Mouse (Mus musculus): ENCODE results near the gene Nlrc5. TPM values are rescaled to one million over a fixed set of nuclear protein-coding genes. Genes with fewer than 3 reads are reported as not detected.

The Nlrc5 gene
- polyA plus RNA-seq, 1 experiment from 2014 or later: 0.31 TPM

DNA sequence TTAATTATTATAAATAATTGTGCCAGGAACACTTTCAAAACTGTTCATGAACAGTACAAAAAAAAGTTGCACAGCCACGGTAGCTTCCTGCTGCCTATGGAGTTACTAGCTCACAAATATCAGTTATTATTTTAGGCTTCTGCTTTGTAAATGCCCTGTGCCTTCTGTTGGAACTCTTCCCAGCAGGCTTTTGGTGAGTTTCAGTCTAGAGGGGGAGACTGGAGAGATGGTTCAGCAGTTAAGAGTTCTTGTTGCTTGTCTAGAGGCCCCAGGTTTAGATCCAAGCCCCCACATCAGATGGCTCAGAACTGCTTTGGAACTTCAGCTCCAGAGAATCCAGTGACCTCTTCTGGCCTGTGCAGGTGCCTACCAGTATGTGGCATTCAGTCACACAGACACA lies 37.1 kb downstream of the Nlrc5 start:
- Histone ChIP-seq H3K27ac (ENCODE audit: low read depth, low read length) (no peak overlapping the region), H3K27me3 (replicated peaks; ENCODE audit: control insufficient read depth, insufficient read depth, low read length) (no peaks in the 10 kb centered on the region), H3K4me1 (ENCODE audit: control insufficient read depth, insufficient read depth, low read depth, low read length) (no peaks in the 10 kb centered on the region), H3K36me3 (ENCODE audit: control insufficient read depth, insufficient read depth, low read length) (no peaks in the 10 kb centered on the region), H3K9ac (ENCODE audit: low read depth, low read length) (no peak overlapping the region), H3K4me2 (ENCODE audit: low read length) (no peak overlapping the region), H3K4me3 (ENCODE audit: low read length) (no peak overlapping the region), H3K9me3 (ENCODE audit: control insufficient read depth, low read length) (no peaks in the 10 kb centered on the region)
- 87% methylated on average over 1 of the region's 1 CpGs for WGBS
- ATAC-seq: no peak

DNA sequence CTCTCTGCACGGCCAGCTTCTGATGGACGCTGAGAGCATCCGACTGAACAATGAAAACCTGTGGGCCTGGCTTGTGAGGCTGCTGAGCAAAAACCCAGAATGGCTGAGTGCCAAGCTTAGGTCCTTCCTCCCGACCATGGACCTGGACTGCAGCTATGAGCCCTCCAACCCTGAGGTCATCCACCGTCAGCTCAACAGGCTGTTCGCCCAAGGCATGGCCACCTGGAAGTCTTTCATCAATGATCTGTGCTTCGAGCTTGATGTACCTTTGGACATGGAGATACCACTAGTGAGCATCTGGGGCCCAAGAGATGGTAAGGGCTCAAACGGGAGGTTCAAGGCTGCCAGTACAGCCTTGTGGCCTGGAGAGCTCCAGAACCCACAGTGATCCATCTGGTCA lies 38.6 kb downstream of the Nlrc5 start:
- Histone ChIP-seq H3K4me3 (ENCODE audit: low read length) (no peak overlapping the region), H3K27ac (ENCODE audit: low read depth, low read length) (no peak overlapping the region), H3K27me3 (replicated peaks; ENCODE audit: control insufficient read depth, insufficient read depth, low read length) (no peaks in the 10 kb centered on the region), H3K4me1 (ENCODE audit: control insufficient read depth, insufficient read depth, low read depth, low read length) (no peaks in the 10 kb centered on the region), H3K9ac (ENCODE audit: low read depth, low read length) (no peak overlapping the region), H3K36me3 (ENCODE audit: control insufficient read depth, insufficient read depth, low read length) (no peaks in the 10 kb centered on the region), H3K9me3 (ENCODE audit: control insufficient read depth, low read length) (no peaks in the 10 kb centered on the region), H3K4me2 (ENCODE audit: low read length) (no peak overlapping the region)
- 85% methylated on average over 8 of the region's 8 CpGs for WGBS
- no peak for ATAC-seq

DNA sequence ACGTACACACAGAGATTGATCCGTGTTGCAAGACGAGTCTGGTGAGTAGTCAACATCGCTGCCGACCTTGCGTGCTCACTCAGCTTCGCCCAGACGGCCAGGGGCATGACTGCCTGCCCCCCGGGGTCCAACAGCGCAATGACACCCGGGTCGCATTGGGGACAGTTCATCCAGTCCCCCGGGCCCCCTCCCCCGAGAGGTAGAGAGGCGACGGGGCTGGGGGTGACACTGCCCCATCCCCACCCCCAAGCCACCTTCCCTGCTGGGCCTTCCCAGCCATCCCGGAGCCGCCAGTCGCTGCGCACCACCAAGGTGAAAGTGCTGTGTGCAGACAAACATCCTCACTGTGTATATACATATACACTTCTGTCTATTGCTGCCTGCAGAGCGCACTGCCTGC lies 39.3 kb downstream of the Nlrc5 start:
- no peak overlapping the region for H3K9ac ChIP-seq (ENCODE audit: low read depth, low read length)
- H3K36me3 ChIP-seq (ENCODE audit: control insufficient read depth, insufficient read depth, low read length): no peaks in the 10 kb centered on the region
- no peaks in the 10 kb centered on the region for H3K4me1 ChIP-seq (ENCODE audit: control insufficient read depth, insufficient read depth, low read depth, low read length)
- no peak overlapping the region for H3K4me3 ChIP-seq (ENCODE audit: low read length)
- 78% methylated on average over 21 of the region's 21 CpGs for WGBS
- no peaks in the 10 kb centered on the region for H3K27me3 ChIP-seq (replicated peaks; ENCODE audit: control insufficient read depth, insufficient read depth, low read length)
- H3K27ac ChIP-seq (ENCODE audit: low read depth, low read length): no peak overlapping the region
- H3K9me3 ChIP-seq (ENCODE audit: control insufficient read depth, low read length): no peaks in the 10 kb centered on the region
- ATAC-seq: no peak
- H3K4me2 ChIP-seq (ENCODE audit: low read length): no peak overlapping the region

DNA sequence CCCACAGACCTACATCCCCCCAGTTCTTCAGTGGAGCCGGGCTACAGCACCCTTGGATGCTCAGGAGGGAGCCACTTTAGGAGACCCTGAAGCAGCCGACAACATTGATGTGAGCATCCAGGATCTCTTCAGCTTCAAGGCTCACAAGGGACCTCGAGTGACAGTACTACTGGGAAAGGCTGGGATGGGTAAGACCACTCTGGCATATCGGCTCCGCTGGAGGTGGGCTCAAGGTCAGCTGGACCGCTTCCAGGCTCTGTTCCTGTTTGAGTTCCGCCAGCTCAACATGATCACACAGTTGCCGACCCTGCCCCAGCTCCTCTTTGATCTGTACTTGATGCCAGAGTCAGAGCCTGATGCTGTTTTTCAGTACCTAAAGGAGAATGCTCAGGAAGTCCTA lies 41.6 kb downstream of the Nlrc5 start:
- no peaks in the 10 kb centered on the region for H3K27me3 ChIP-seq (replicated peaks; ENCODE audit: control insufficient read depth, insufficient read depth, low read length)
- H3K4me1 ChIP-seq (ENCODE audit: control insufficient read depth, insufficient read depth, low read depth, low read length): no peaks in the 10 kb centered on the region
- 79% methylated on average over 8 of the region's 8 CpGs for WGBS
- H3K36me3 ChIP-seq (ENCODE audit: control insufficient read depth, insufficient read depth, low read length): no peaks in the 10 kb centered on the region
- no peak overlapping the region for H3K4me2 ChIP-seq (ENCODE audit: low read length)
- H3K9ac ChIP-seq (ENCODE audit: low read depth, low read length): no peak overlapping the region
- H3K9me3 ChIP-seq (ENCODE audit: control insufficient read depth, low read length): no peaks in the 10 kb centered on the region
- H3K4me3 ChIP-seq (ENCODE audit: low read length): no peak overlapping the region
- no peak for ATAC-seq
- H3K27ac ChIP-seq (ENCODE audit: low read depth, low read length): no peak overlapping the region

DNA sequence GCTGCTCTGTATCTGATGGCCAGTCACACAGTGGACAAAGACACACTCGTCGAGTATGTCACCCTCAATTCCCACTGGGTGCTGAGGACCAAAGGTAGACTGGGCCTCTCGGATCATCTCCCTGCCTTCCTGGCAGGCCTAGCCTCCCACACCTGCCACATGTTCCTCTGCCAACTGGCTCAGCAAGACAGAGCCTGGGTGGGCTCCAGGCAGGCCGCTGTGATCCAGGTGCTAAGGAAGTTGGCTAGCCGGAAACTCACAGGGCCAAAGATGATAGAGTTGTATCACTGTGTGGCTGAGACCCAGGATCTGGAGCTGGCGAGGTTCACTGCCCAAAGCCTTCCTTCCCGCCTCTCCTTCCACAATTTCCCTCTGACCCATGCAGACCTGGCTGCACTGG lies 42.7 kb downstream of the Nlrc5 start:
- ATAC-seq: no peak
- Histone ChIP-seq H3K9ac (ENCODE audit: low read depth, low read length) (no peak overlapping the region), H3K9me3 (ENCODE audit: control insufficient read depth, low read length) (no peaks in the 10 kb centered on the region), H3K36me3 (ENCODE audit: control insufficient read depth, insufficient read depth, low read length) (no peaks in the 10 kb centered on the region), H3K27me3 (replicated peaks; ENCODE audit: control insufficient read depth, insufficient read depth, low read length) (no peaks in the 10 kb centered on the region), H3K4me2 (ENCODE audit: low read length) (no peak overlapping the region), H3K27ac (ENCODE audit: low read depth, low read length) (no peak overlapping the region), H3K4me1 (ENCODE audit: control insufficient read depth, insufficient read depth, low read depth, low read length) (no peaks in the 10 kb centered on the region), H3K4me3 (ENCODE audit: low read length) (no peak overlapping the region)
- WGBS: 78% methylated on average over 7 of the region's 7 CpGs

DNA sequence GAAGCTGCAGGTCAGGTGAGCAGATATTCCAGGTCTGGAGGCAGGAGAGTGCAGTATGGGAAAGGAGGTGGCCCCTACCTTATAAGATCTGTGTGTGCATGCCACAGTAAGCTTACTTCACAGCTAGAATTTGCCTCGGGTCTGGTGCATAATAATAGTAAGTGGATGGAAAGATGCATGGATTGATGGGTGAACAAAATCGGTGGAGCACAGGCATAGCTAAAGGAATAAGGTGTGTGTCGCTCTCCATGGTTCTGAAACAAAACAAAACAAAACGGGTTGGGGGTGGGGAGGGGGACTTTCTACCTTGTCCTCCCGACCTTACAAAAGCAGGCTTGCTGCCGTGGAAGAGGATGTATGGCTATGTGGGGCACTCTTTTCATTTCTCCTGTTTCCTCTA lies 47.9 kb downstream of the Nlrc5 start:
- no peak for ATAC-seq
- H3K9me3 ChIP-seq (ENCODE audit: control insufficient read depth, low read length): no peaks in the 10 kb centered on the region
- no peaks in the 10 kb centered on the region for H3K27me3 ChIP-seq (replicated peaks; ENCODE audit: control insufficient read depth, insufficient read depth, low read length)
- H3K4me2 ChIP-seq (ENCODE audit: low read length): no peak overlapping the region
- no peak overlapping the region for H3K27ac ChIP-seq (ENCODE audit: low read depth, low read length)
- H3K4me1 ChIP-seq (ENCODE audit: control insufficient read depth, insufficient read depth, low read depth, low read length): no peaks in the 10 kb centered on the region
- H3K4me3 ChIP-seq (ENCODE audit: low read length): no peak overlapping the region
- no peaks in the 10 kb centered on the region for H3K36me3 ChIP-seq (ENCODE audit: control insufficient read depth, insufficient read depth, low read length)
- WGBS: 12% methylated on average over 6 of the region's 6 CpGs
- no peak overlapping the region for H3K9ac ChIP-seq (ENCODE audit: low read depth, low read length)

DNA sequence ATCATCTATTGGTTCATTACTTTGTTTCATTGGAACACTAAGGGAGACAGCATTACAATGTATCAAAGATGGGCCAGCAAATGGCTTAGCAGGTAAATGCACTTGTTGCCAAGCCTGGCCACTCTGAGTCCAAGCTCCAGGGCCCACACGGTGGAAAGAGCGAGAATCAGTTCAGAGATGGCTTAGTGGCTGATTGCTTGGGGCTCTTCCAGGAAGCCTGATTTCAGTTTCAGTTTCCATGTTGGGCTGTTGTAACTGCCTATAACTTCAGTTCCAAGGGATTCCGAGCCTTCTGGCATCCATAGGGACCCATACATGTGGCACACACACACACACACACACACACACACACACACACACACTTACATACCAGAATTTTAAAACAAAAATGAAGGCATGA lies 51.1 kb downstream of the Nlrc5 start:
- H3K36me3 ChIP-seq (ENCODE audit: control insufficient read depth, insufficient read depth, low read length): no peaks in the 10 kb centered on the region
- no peaks in the 10 kb centered on the region for H3K27me3 ChIP-seq (replicated peaks; ENCODE audit: control insufficient read depth, insufficient read depth, low read length)
- no peak overlapping the region for H3K4me2 ChIP-seq (ENCODE audit: low read length)

DNA sequence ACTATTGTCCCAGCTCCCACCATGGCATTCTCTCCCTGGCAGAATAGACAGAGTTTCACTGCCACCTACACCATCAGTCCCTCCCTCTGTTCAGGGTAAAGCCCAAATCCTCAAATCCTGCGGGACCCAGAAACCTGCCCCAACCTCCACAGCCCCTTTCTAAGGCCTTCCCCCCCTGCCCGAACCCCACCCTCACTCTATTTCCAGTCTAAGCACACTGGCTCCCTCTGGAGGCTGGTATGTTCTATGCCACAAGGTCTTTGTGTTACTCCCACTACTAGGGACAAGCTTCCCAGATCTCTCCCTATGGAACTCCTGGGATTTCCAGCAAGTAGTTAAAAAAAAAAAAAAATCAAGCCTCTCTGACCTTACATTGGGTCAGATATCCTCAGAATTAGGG lies 51.7 kb downstream of the Nlrc5 start:
- H3K27me3 ChIP-seq (replicated peaks; ENCODE audit: control insufficient read depth, insufficient read depth, low read length): no peaks in the 10 kb centered on the region
- no peak overlapping the region for H3K4me2 ChIP-seq (ENCODE audit: low read length)
- no peak overlapping the region for H3K4me3 ChIP-seq (ENCODE audit: low read length)
- H3K27ac ChIP-seq (ENCODE audit: low read depth, low read length): no peak overlapping the region
- no peaks in the 10 kb centered on the region for H3K9me3 ChIP-seq (ENCODE audit: control insufficient read depth, low read length)
- no peaks in the 10 kb centered on the region for H3K36me3 ChIP-seq (ENCODE audit: control insufficient read depth, insufficient read depth, low read length)
- ATAC-seq: no peak
- 37% methylated on average over 2 of the region's 2 CpGs for WGBS
- H3K9ac ChIP-seq (ENCODE audit: low read depth, low read length): no peak overlapping the region
- no peaks in the 10 kb centered on the region for H3K4me1 ChIP-seq (ENCODE audit: control insufficient read depth, insufficient read depth, low read depth, low read length)

More for the DNA sequence above, 51.1 kb downstream of the Nlrc5 start:
- Histone ChIP-seq H3K4me3 (ENCODE audit: low read length) (no peak overlapping the region), H3K27ac (ENCODE audit: low read depth, low read length) (no peak overlapping the region), H3K9me3 (ENCODE audit: control insufficient read depth, low read length) (no peaks in the 10 kb centered on the region), H3K4me1 (ENCODE audit: control insufficient read depth, insufficient read depth, low read depth, low read length) (no peaks in the 10 kb centered on the region), H3K9ac (ENCODE audit: low read depth, low read length) (no peak overlapping the region)
- WGBS: 87% methylated on average over 3 of the region's 3 CpGs
- no peak for ATAC-seq

DNA sequence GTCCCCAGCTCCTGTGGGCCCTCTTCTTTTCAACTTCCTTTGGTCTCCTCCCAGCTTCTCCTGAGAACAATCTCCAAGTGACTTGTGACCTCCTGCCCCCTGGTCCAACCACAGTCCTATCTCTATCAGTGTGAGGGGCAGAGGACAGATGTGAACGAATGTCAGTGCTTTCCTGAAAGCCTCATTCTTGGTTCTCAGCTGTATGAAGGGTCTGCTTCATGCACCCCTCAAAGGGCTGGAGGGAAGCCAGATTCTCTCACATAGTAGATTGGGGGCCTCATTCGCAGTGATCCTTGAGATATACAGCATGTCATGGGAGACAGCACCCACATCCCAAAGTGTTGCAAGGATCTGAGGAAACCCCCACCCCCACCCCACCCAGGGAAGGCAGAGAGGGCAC lies 53.9 kb downstream of the Nlrc5 start:
- Histone ChIP-seq H3K4me2 (ENCODE audit: low read length) (no peak overlapping the region), H3K9ac (ENCODE audit: low read depth, low read length) (no peak overlapping the region), H3K27me3 (replicated peaks; ENCODE audit: control insufficient read depth, insufficient read depth, low read length) (no peaks in the 10 kb centered on the region), H3K36me3 (ENCODE audit: control insufficient read depth, insufficient read depth, low read length) (no peaks in the 10 kb centered on the region), H3K9me3 (ENCODE audit: control insufficient read depth, low read length) (no peaks in the 10 kb centered on the region), H3K27ac (ENCODE audit: low read depth, low read length) (no peak overlapping the region), H3K4me3 (ENCODE audit: low read length) (no peak overlapping the region), H3K4me1 (ENCODE audit: control insufficient read depth, insufficient read depth, low read depth, low read length) (peaks cover 6% of the 10 kb centered on the region)
- ATAC-seq: no peak
- 60% methylated on average over 2 of the region's 2 CpGs for WGBS

DNA sequence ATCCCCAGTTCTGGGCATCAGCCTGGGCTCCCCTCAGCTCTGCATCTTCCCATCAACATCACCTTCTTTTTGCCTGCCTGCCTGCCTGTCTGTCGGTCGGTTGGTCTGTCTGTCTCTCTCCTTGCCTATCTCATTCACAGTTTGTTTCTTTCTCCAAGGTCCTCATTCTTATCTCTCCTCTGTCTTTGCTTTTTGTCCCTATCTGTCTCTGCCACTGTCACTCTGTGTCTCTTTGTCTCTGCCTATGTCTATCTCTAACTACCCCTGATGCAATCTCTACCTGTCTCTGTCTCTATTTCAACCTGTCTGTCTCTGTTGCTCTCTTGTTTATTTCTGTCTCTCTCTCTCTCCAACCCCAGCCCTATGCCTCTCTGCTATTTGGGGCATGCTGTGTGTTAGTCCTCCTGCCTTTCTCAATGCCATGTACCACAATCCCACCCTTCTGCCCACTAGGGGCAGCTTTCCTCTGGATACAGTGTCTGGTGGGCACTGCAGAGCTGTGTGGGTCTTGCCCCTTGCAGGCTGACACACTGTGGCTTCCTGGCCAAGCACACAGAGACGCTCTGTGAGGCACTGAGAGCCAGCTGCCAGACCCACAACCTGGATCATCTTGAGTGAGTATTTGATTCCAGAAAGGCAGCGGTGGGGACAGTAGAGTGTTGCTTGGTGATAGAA lies 55.8 kb downstream of the Nlrc5 start:
- no peak overlapping the region for H3K4me2 ChIP-seq (ENCODE audit: low read length)
- no peak overlapping the region for H3K9ac ChIP-seq (ENCODE audit: low read depth, low read length)
- H3K27ac ChIP-seq (ENCODE audit: low read depth, low read length): no peak overlapping the region
- no peak for ATAC-seq
- H3K27me3 ChIP-seq (replicated peaks; ENCODE audit: control insufficient read depth, insufficient read depth, low read length): no peaks in the 10 kb centered on the region
- no peaks in the 10 kb centered on the region for H3K36me3 ChIP-seq (ENCODE audit: control insufficient read depth, insufficient read depth, low read length)
- no peak overlapping the region for H3K4me3 ChIP-seq (ENCODE audit: low read length)
- 79% methylated on average over 4 of the region's 4 CpGs for WGBS
- H3K4me1 ChIP-seq (ENCODE audit: control insufficient read depth, insufficient read depth, low read depth, low read length): peaks cover 6% of the 10 kb centered on the region
- H3K9me3 ChIP-seq (ENCODE audit: control insufficient read depth, low read length): no peaks in the 10 kb centered on the region

Measured in hindbrain, embryonic 16.5 days (tissue).